In genomic region chr16:31315294-31315693, GRCm38 (mm10) we compare ENCODE assay signal across 16 mouse cellular contexts. TPM values are rescaled to one million over a fixed set of nuclear protein-coding genes. Genes with fewer than 3 reads are reported as not detected.
A peak's percentile ranks its signal among the peaks of the same experiment; 100 is the strongest.
DNase-seq lines count a peak whose midpoint lies in the region; ATAC-seq lines count a peak whose summit lies in the region.
"Had no signal": no experiment of that assay in that cellular context is flagged by ENCODE, and none has a peak within 500 bp of the region (broad histone marks: within the 10 kb centered on the region; RNA-seq: fewer than 3 reads in every experiment).

No protein-coding gene starts in this region.

- peaks cover 47% of the 10 kb centered on the region for H3K4me1 ChIP-seq in hindbrain, embryonic 10.5 days (replicated peaks)
- H3K4me1 ChIP-seq in hindbrain, embryonic 11.5 days (replicated peaks; ENCODE audit: control insufficient read depth, insufficient read depth, low read length): no peaks in the 10 kb centered on the region
- peaks cover 53% of the 10 kb centered on the region for H3K4me1 ChIP-seq in embryonic facial prominence, embryonic 10.5 days
- H3K4me1 ChIP-seq in hindbrain, embryonic 14.5 days (replicated peaks; ENCODE audit: control insufficient read depth, insufficient read depth, low read length): no peaks in the 10 kb centered on the region
- peaks cover 13% of the 10 kb centered on the region; the same call in 1 of the 2 replicates for H3K4me1 ChIP-seq in neural tube, embryonic 15.5 days

- DNase-seq in hindbrain, embryonic 10.5 days (ENCODE audit: low spot score): no peak
- no peak for DNase-seq in hindbrain, embryonic 11.5 days (ENCODE audit: low spot score)
- DNase-seq in embryonic facial prominence, embryonic 10.5 days (ENCODE audit: low spot score): no peak
- DNase-seq in hindbrain, embryonic 14.5 days (ENCODE audit: low spot score): no peak
- no peak for DNase-seq in spleen, postnatal 14 days (ENCODE audit: low spot score in 2 of 2)
- no peak for DNase-seq in cerebellum, postnatal 25 days
- DNase-seq in ovary, adult 18-20 months (ENCODE audit: low spot score): no peak
- DNase-seq: adrenal gland, postnatal 25 days; embryo, embryonic 11 days; heart, postnatal 10 days; thymus, adult 18-20 months had no signal

- no peak overlapping the region for H3K9ac ChIP-seq in hindbrain, embryonic 11.5 days (ENCODE audit: low read depth, low read length)
- no peak overlapping the region for H3K9ac ChIP-seq in hindbrain, embryonic 14.5 days
- H3K9ac ChIP-seq in neural tube, embryonic 15.5 days (replicated peaks): no peak overlapping the region
- H3K9ac ChIP-seq: liver, embryonic 14.5 days had no signal

- no peaks in the 10 kb centered on the region for H3K27me3 ChIP-seq in hindbrain, embryonic 10.5 days (ENCODE audit: insufficient read depth, poor library complexity, severe bottlenecking)
- H3K27me3 ChIP-seq in hindbrain, embryonic 11.5 days (ENCODE audit: control insufficient read depth, insufficient read depth, low read length): no peaks in the 10 kb centered on the region
- H3K27me3 ChIP-seq in embryonic facial prominence, embryonic 10.5 days (replicated peaks; ENCODE audit: low read depth, poor library complexity, severe bottlenecking): no peaks in the 10 kb centered on the region
- no peaks in the 10 kb centered on the region for H3K27me3 ChIP-seq in hindbrain, embryonic 14.5 days (ENCODE audit: control insufficient read depth, insufficient read depth, low read length)
- no peaks in the 10 kb centered on the region for H3K27me3 ChIP-seq in neural tube, embryonic 15.5 days (replicated peaks)

- ATAC-seq in hindbrain, embryonic 11.5 days (ENCODE audit: low FRiP score): no peak
- no peak for ATAC-seq in hindbrain, embryonic 14.5 days (ENCODE audit: low FRiP score)
- ATAC-seq in neural tube, embryonic 15.5 days (ENCODE audit: low FRiP score): no peak
- ATAC-seq: intestine, embryonic 16.5 days had no signal

- no peak overlapping the region for H3K4me3 ChIP-seq in hindbrain, embryonic 10.5 days
- no peak overlapping the region for H3K4me3 ChIP-seq in hindbrain, embryonic 11.5 days (ENCODE audit: low read depth, low read length)
- no peak overlapping the region for H3K4me3 ChIP-seq in embryonic facial prominence, embryonic 10.5 days
- H3K4me3 ChIP-seq in hindbrain, embryonic 14.5 days (replicated peaks; ENCODE audit: low read length): no peak overlapping the region
- no peak overlapping the region for H3K4me3 ChIP-seq in neural tube, embryonic 15.5 days (replicated peaks)
- H3K4me3 ChIP-seq: forebrain, embryonic 10.5 days had no signal

- H3K4me2 ChIP-seq in hindbrain, embryonic 11.5 days (replicated peaks; ENCODE audit: low read depth, low read length): no peak overlapping the region
- H3K4me2 ChIP-seq in hindbrain, embryonic 14.5 days (replicated peaks): no peak overlapping the region
- H3K4me2 ChIP-seq in neural tube, embryonic 15.5 days: no peak overlapping the region
- H3K4me2 ChIP-seq: midbrain, embryonic 11.5 days had no signal

- WGBS in hindbrain, embryonic 10.5 days: 79% methylated on average over 4 of the region's 4 CpGs
- 76% methylated on average over 4 of the region's 4 CpGs for WGBS in hindbrain, embryonic 11.5 days
- 80% methylated on average over 4 of the region's 4 CpGs for WGBS in embryonic facial prominence, embryonic 10.5 days
- 67% methylated on average over 4 of the region's 4 CpGs for WGBS in hindbrain, embryonic 14.5 days
- WGBS in neural tube, embryonic 15.5 days: 54% methylated on average over 4 of the region's 4 CpGs

- peak overlapping the region; percentile 76; the same call in 1 of the 2 replicates for H3K27ac ChIP-seq in hindbrain, embryonic 10.5 days
- H3K27ac ChIP-seq in hindbrain, embryonic 11.5 days (ENCODE audit: low read depth, low read length): no peak overlapping the region
- H3K27ac ChIP-seq in embryonic facial prominence, embryonic 10.5 days (replicated peaks): 0 out of 2 replicates have a peak overlapping the region, but pooled peaks have one; percentile 5
- H3K27ac ChIP-seq in hindbrain, embryonic 14.5 days: 0 out of 2 replicates have a peak overlapping the region, but pooled peaks have one; percentile 7
- H3K27ac ChIP-seq in neural tube, embryonic 15.5 days (replicated peaks): 0 out of 2 replicates have a peak overlapping the region, but pooled peaks have one; percentile 45
- H3K27ac ChIP-seq: liver, embryonic 14.5 days had no signal

- H3K36me3 ChIP-seq in hindbrain, embryonic 10.5 days: no peaks in the 10 kb centered on the region
- no peaks in the 10 kb centered on the region for H3K36me3 ChIP-seq in hindbrain, embryonic 11.5 days (ENCODE audit: control insufficient read depth, insufficient read depth, low read length)
- H3K36me3 ChIP-seq in embryonic facial prominence, embryonic 10.5 days (replicated peaks): no peaks in the 10 kb centered on the region
- H3K36me3 ChIP-seq in hindbrain, embryonic 14.5 days (replicated peaks; ENCODE audit: control insufficient read depth, insufficient read depth): no peaks in the 10 kb centered on the region
- H3K36me3 ChIP-seq in neural tube, embryonic 15.5 days: no peaks in the 10 kb centered on the region
- H3K36me3 ChIP-seq: forebrain, embryonic 10.5 days had no signal

- no peaks in the 10 kb centered on the region for H3K9me3 ChIP-seq in hindbrain, embryonic 10.5 days
- H3K9me3 ChIP-seq in hindbrain, embryonic 11.5 days (ENCODE audit: control insufficient read depth, low read length): no peaks in the 10 kb centered on the region
- no peaks in the 10 kb centered on the region for H3K9me3 ChIP-seq in embryonic facial prominence, embryonic 10.5 days
- no peaks in the 10 kb centered on the region for H3K9me3 ChIP-seq in hindbrain, embryonic 14.5 days (ENCODE audit: control insufficient read depth, low read length)
- H3K9me3 ChIP-seq in neural tube, embryonic 15.5 days (replicated peaks): no peaks in the 10 kb centered on the region
- H3K9me3 ChIP-seq: forebrain, embryonic 10.5 days had no signal

RNA-seq across cellular contexts. Expression of gene Apod, which starts 0.7 kb away (rescaled TPM):
- 18.0 and 41.8 TPM in 2 replicates for polyA plus RNA-seq in hindbrain, embryonic 10.5 days (2016; fragmentation: Nextera tagmentation; extraction: Ambion mirVana)
- polyA plus RNA-seq in hindbrain, embryonic 11.5 days (2014; fragmentation: Nextera tagmentation; extraction: Ambion mirVana): 51.1 and 68.0 TPM in 2 replicates
- 5.0 and 6.1 TPM in 2 replicates for polyA plus RNA-seq in embryonic facial prominence, embryonic 10.5 days (2016; fragmentation: Nextera tagmentation; extraction: Ambion mirVana)
- polyA plus RNA-seq in hindbrain, embryonic 14.5 days (2014; fragmentation: Nextera tagmentation; extraction: Ambion mirVana): 73.7 and 76.7 TPM in 2 replicates
- 48.8 and 54.0 TPM in 2 replicates for polyA plus RNA-seq in neural tube, embryonic 15.5 days (2015; fragmentation: Nextera tagmentation; extraction: Ambion mirVana)

RNA-seq across cellular contexts. Expression of gene Ppp1r2, which starts 40.2 kb away (rescaled TPM):
- polyA plus RNA-seq in hindbrain, embryonic 10.5 days (2016; fragmentation: Nextera tagmentation; extraction: Ambion mirVana): 99.2 and 99.9 TPM in 2 replicates
- polyA plus RNA-seq in hindbrain, embryonic 11.5 days (2014; fragmentation: Nextera tagmentation; extraction: Ambion mirVana): 99.3 and 107 TPM in 2 replicates
- 87.2 and 91.8 TPM in 2 replicates for polyA plus RNA-seq in embryonic facial prominence, embryonic 10.5 days (2016; fragmentation: Nextera tagmentation; extraction: Ambion mirVana)
- 103 and 107 TPM in 2 replicates for polyA plus RNA-seq in hindbrain, embryonic 14.5 days (2014; fragmentation: Nextera tagmentation; extraction: Ambion mirVana)
- 121 and 123 TPM in 2 replicates for polyA plus RNA-seq in neural tube, embryonic 15.5 days (2015; fragmentation: Nextera tagmentation; extraction: Ambion mirVana)
